Mouse (Mus musculus): ENCODE measurements around the gene Marc1.
A peak's percentile ranks its signal among the peaks of the same experiment; 100 is the strongest.

The Marc1 gene

DNA sequence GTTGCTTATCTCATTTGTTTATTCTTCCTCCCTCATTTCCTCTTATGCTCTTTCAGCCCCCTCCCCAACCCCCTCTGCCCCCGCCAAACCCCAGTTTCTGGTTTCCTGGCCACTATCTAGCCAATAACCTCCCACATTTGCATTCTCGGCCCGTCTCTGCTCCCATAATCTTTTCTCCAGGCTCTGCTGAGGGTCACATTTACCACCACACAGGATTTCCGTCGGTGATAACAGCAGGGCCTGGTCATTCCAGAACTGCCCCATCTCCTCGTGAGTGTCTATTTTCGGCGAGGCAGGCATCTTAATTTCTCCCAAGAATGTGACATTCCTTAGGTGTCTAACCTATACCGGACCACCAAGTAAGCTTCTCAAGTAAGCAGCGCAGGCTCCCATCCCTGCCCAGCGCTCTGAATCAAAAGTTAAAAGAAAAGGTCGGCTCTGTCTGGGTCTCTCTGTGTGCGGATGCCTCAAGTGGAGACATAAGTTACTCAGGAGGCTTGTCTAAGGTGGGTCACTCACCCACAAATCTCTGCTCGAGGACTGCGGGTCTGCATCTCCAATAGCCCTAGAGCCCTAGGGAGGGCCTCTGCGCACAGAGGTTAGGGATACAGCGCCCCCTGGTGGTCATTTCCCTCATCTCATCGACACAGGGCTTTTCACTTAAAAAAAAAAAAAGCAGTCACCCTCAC, 39.8 kb downstream of the Marc1 start:
- no peak for DNase-seq (ENCODE audit: extremely low read depth, insufficient read length, low spot score)

DNA sequence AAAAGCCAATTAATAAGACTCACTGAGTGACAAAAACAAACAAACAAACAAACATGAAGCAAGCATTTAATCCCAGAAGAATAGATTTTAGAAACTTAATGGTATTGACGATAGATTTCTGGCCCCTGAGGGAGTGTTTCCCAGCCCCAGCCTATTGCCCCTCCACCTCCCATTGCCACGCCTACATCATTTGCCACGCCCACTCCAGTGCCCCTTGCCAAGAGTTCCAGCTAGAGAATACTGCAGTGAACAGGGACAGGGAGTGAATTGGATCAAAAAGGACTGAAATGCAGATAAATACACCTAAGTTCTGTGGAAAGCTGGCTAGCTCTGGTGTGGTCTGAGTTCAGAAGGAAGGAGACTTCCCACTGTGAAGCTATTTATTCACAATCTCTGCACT, 47.2 kb downstream of the Marc1 start:
- no peak for DNase-seq (ENCODE audit: extremely low read depth, insufficient read length, low spot score)

DNA sequence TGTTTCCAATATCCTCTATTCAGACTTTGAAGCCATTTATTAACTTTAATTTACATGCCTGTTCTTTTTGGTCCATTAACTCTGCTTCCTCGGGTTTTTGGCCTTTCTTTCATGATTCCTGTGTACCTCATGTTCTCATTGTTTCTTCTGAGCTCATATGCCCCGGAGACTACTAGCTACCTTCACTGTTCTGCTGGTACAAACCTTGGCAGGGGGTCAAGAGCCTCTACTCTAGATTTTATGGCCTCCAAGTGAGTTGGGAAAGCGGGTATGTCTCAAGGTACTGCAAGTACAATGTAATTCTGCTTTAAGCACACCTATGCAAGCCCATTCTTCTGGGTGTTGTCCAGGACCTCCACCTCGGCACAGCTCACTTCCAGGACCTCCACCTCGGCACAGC, 48.2 kb downstream of the Marc1 start:
- no peak for DNase-seq (ENCODE audit: extremely low read depth, insufficient read length, low spot score)

DNA sequence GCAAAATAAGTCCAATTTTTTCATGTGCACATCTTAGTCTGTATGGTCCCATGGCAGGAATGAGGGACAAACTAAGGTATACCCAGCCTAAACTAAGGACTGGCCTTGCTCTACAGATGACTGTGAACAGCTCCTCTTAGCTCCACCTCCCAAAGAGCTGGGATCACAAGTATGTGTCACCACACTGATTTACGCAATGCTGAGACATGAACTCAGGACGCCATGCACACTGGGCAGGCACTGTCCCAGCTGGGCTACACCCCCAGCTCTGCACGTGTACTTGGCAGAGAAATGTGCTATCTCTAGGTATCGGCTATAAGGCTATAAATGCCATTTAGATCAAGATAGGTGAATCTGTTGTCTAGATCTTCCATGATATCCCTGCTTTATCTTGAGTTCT, 49.1 kb downstream of the Marc1 start:
- peak; percentile 27 for DNase-seq (ENCODE audit: extremely low read depth, insufficient read length, low spot score)

DNA sequence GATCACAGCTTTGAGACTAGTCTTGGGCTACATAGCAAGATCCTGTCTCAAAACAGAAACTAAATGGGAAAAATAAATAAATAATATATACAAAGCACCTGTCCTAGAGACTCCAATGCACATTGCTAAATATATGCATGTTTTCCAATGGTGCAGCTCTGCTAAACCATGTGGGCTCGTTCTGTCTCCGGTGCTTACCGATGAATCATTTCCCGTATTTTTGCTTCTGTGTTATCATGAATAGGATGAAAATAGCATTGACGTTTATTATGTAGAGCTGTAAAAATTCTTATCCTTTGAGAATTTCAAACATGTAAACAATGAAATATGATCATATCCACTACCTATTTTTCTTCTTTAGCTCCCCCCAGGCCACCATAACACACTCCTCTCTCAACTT, 58.4 kb downstream of the Marc1 start:
- DNase-seq (ENCODE audit: extremely low read depth, insufficient read length, low spot score) = no peak

DNA sequence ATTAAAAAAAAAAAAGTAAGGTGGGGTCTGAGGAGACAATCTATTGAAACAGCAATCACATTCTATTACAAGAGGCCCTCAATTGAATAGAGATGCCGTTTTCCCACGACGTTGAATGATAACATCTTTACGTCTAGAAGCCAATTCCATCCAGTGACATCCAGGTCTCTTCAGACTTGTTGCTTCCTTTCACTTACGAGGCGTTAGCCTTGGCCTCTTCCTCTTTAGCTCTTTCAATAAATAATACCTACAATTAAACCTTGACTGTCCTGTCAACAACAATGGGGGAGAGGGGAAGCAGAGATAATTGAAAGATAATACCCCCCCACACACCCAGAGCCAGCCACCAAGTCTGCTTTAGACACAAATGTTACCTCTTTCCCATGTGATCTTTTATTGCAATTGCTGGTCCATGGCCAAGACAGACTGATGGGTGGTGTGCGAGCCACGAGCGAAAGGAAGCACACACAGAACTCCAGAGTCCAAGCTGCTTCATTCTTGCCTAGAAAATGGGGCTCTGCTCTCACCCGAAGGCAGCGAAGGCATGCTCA, 60.9 kb downstream of the Marc1 start:
- no peak for DNase-seq (ENCODE audit: extremely low read depth, insufficient read length, low spot score)

DNA sequence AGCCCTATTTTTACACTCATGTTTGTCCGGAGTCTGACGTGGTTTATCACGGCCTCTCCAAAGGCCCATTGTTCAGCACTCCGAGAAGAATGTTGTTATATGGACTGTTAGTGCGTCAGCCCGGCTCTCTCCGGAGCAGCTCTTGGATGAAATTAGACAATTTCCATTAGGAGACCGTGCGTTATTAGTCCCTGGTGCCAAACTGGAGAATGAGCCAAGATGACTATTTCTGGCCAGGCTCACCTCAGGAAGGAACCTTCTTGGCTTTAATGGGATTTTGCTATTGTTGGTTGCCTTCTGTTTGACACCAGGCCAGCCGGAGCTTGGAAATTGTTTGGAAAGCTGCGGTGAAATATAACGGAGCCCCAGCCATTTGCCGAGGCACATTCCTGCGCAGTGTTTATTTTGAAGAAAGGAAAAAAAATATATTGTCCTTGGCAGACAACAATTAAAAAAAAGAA, 62.4 kb downstream of the Marc1 start:
- DNase-seq (ENCODE audit: extremely low read depth, insufficient read length, low spot score) = no peak

DNA sequence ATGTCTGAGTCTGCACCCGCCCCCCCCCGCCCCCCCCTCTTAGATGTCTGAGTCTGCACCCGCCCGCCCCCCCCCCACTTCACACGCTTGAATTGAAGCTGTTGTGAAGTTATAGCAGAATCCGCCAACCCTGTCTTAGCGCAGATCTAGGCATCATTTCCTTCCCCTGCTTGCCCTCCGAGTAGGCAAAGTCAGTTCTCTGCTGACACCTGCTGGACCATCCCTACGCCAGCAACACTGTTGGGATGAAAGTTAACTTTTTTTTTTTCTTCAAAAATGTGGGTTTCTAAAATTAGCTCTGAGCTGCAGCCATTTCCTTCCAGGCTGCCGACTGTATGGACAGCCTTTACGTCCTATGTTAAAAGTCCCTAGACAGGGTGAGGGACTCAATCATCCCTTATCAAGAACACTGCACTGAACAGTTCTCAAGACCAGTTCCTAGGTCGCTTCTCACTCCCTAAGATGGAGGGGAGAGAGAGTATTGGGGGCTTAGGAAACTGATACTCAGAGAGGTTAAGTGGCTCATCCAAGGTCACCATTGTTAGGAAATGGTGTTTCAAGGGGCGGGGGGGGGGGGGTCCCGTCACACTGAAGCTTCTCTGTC, 73.1 kb downstream of the Marc1 start:
- DNase-seq (ENCODE audit: extremely low read depth, insufficient read length, low spot score) = peak; percentile 66

DNA sequence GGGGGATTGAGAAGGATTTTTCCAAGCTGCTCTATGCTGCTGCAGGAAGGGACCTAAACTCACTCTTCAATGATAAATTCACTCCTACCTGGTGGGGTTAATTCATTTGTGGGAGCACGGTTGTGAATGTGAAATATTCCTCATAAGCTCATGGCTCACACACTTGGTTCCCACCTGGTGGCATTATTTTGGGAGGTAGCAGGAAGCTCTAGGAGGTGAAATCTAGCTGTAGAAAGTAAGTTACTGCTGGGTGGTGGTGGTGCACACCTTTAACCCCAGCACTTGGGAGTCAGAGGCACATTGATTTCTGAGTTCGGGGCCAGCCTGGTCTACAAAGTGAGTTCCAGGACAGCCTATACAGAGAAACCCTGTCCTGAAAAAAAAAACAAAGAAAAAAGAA, 73.9 kb downstream of the Marc1 start:
- DNase-seq (ENCODE audit: extremely low read depth, insufficient read length, low spot score) = no peak
